Mouse (Mus musculus): ENCODE measurements around the gene Palm2. TPM values are rescaled to one million over a fixed set of nuclear protein-coding genes. Genes with fewer than 3 reads are reported as not detected.

Palm2 gene
- polyA plus RNA-seq, 1 experiment, result 5.2 TPM

DNA sequence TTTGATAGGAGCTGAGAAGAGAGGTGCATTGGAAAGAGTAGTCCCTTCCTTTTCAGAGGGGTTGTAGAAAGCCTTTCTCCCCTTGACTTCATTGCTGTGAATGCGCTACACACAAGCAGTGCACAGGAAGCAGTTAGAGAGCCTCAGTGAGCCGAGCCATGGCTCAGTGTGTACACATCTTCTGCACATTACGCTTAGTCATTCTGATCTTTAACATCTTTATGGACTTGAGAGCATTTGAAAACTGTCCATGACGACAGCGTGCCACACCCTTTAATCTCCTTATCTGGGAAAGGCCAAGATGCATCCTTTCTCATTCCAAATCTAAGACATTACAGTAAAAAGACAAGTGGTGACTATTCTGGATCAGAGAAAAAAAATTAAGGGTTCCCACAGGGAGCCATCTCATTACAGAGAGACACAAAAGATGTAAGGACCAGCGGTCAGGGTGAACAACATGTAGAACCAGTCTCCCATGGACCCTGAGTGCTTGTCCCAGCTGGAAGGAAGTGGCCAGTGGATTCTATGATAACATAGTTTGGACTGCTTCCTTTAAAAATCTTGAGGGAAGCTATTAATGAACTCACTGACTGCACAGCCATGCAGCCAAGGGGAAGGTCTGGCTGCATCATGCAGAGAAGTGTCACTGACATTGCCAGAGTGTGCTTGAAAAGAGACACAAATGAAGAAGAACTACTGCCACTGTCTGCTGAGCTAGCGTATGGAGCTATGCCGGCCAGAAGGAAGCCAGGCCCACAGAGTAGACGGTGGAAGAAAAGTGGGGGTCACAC, 91.4 kb downstream of the Palm2 start:
- Histone ChIP-seq H3K27me3 (ENCODE audit: control insufficient read depth, insufficient read depth, insufficient read length) (no peaks in the 10 kb centered on the region), H3K4me3 (no peak overlapping the region), H3K36me3 (ENCODE audit: control insufficient read depth, insufficient read depth) (no peaks in the 10 kb centered on the region), H3K4me2 (ENCODE audit: low read depth) (peak overlapping the region; percentile 26), H3K79me2 (ENCODE audit: control insufficient read depth, insufficient read depth) (no peaks in the 10 kb centered on the region), H3ac (ENCODE audit: control insufficient read depth, insufficient read length) (no peak overlapping the region)
- TF ChIP-seq MAX (IDR thresholded peaks at IDR 0.05; ENCODE audit: low read depth) (no peak), MYOG (IDR thresholded peaks at IDR 0.05; ENCODE audit: control insufficient read depth in 1 of 3, insufficient read depth in 1 of 3, insufficient read length in 2 of 3, low read depth in 2 of 3) (no peak), CEBPB (IDR thresholded peaks at IDR 0.05; ENCODE audit: insufficient read depth, poor library complexity, severe bottlenecking) (no peak), TCF3 (IDR thresholded peaks at IDR 0.05; ENCODE audit: insufficient read length, low read depth) (no peak), E2F4 (IDR thresholded peaks at IDR 0.05; ENCODE audit: insufficient read depth) (no peak), MYOD1 (IDR thresholded peaks at IDR 0.05; ENCODE audit: control insufficient read depth in 1 of 3, insufficient read length in 2 of 3, low read depth in 2 of 3) (no peak)

DNA sequence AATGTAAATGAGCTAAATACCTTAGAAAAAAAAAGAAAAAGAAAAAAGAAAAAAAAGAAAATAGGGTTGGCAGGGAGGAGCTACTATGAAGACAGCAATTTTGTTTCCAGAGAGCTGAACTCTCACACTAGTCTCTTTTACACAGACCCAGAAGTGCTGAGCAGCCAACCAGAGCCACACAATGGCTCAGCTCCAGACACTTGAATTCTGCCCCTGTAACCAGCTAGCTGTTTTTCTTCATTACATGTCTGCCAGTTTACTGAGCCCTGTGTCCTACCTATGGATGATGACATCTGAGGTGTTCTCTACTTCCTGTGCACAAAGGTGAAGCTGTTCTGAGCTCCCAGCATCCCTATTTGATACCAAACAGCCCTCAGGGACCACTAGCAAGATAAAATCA, 94.2 kb downstream of the Palm2 start:
- Histone ChIP-seq H3K4me2 (ENCODE audit: low read depth) (no peak overlapping the region), H3ac (ENCODE audit: control insufficient read depth, insufficient read length) (no peak overlapping the region), H3K79me2 (ENCODE audit: control insufficient read depth, insufficient read depth) (no peaks in the 10 kb centered on the region), H3K36me3 (ENCODE audit: control insufficient read depth, insufficient read depth) (no peaks in the 10 kb centered on the region), H3K4me3 (no peak overlapping the region), H3K27me3 (ENCODE audit: control insufficient read depth, insufficient read depth, insufficient read length) (no peaks in the 10 kb centered on the region)
- TF ChIP-seq E2F4 (IDR thresholded peaks at IDR 0.05; ENCODE audit: insufficient read depth), result no peak
- no peak for TF ChIP-seq REST (IDR thresholded peaks at IDR 0.05; ENCODE audit: insufficient read depth, insufficient read length)
- TF ChIP-seq USF1 (IDR thresholded peaks at IDR 0.05; ENCODE audit: low read depth), result no peak
- TF ChIP-seq MYOG (IDR thresholded peaks at IDR 0.05; ENCODE audit: control insufficient read depth in 1 of 3, insufficient read depth in 1 of 3, insufficient read length in 2 of 3, low read depth in 2 of 3), result no peak
- TF ChIP-seq CEBPB (IDR thresholded peaks at IDR 0.05; ENCODE audit: insufficient read depth, poor library complexity, severe bottlenecking), result no peak
- TF ChIP-seq TCF12 (IDR thresholded peaks at IDR 0.05; ENCODE audit: insufficient read depth, poor library complexity, severe bottlenecking), result no peak
- TF ChIP-seq POLR2AphosphoS2 (IDR thresholded peaks at IDR 0.05; ENCODE audit: insufficient read length, low read depth), result no peak
- TF ChIP-seq MAX (IDR thresholded peaks at IDR 0.05; ENCODE audit: low read depth), result no peak
- no peak for TF ChIP-seq POLR2A (IDR thresholded peaks at IDR 0.05; ENCODE audit: insufficient read length, low read depth)
- no peak for TF ChIP-seq SRF (IDR thresholded peaks at IDR 0.05; ENCODE audit: control insufficient read depth, insufficient read length, low read depth)
- TF ChIP-seq TCF3 (IDR thresholded peaks at IDR 0.05; ENCODE audit: insufficient read length, low read depth), result no peak
- no peak for TF ChIP-seq MYOD1 (IDR thresholded peaks at IDR 0.05; ENCODE audit: control insufficient read depth in 1 of 3, insufficient read length in 2 of 3, low read depth in 2 of 3)

DNA sequence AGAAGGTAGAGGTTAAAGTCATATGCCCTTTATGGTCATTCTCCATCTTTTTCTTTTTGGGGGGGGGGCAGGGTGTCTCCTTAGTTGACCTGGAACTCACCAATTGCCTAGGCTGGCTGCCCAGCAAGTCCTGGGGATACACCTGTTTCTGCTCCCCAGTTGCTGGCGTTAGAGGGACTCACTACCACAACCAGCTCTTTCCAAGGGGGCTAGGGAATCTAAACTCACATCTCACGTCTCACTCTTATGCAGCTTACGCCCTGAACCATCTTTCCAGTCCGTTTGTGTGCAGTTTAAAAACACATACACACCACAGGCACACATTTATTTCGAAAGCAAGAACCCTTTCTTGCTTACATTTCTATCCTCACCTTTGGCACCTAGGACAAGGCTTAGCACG, 99.6 kb downstream of the Palm2 start:
- H3K4me3 ChIP-seq, result no peak overlapping the region
- no peak for TF ChIP-seq TCF12 (IDR thresholded peaks at IDR 0.05; ENCODE audit: insufficient read depth, poor library complexity, severe bottlenecking)
- TF ChIP-seq CEBPB (IDR thresholded peaks at IDR 0.05; ENCODE audit: insufficient read depth, poor library complexity, severe bottlenecking), result no peak
- TF ChIP-seq MYOG (IDR thresholded peaks at IDR 0.05; ENCODE audit: control insufficient read depth in 1 of 3, insufficient read depth in 1 of 3, insufficient read length in 2 of 3, low read depth in 2 of 3), result no peak
- no peak for TF ChIP-seq SRF (IDR thresholded peaks at IDR 0.05; ENCODE audit: control insufficient read depth, insufficient read length, low read depth)
- TF ChIP-seq REST (IDR thresholded peaks at IDR 0.05; ENCODE audit: insufficient read depth, insufficient read length), result no peak
- no peak for TF ChIP-seq E2F4 (IDR thresholded peaks at IDR 0.05; ENCODE audit: insufficient read depth)
- no peak for TF ChIP-seq TCF3 (IDR thresholded peaks at IDR 0.05; ENCODE audit: insufficient read length, low read depth)
- no peak for TF ChIP-seq USF1 (IDR thresholded peaks at IDR 0.05; ENCODE audit: low read depth)
- no peak for TF ChIP-seq MYOD1 (IDR thresholded peaks at IDR 0.05; ENCODE audit: control insufficient read depth in 1 of 3, insufficient read length in 2 of 3, low read depth in 2 of 3)
- no peak for TF ChIP-seq POLR2A (IDR thresholded peaks at IDR 0.05; ENCODE audit: insufficient read length, low read depth)
- TF ChIP-seq MAX (IDR thresholded peaks at IDR 0.05; ENCODE audit: low read depth), result no peak
- TF ChIP-seq POLR2AphosphoS2 (IDR thresholded peaks at IDR 0.05; ENCODE audit: insufficient read length, low read depth), result no peak

DNA sequence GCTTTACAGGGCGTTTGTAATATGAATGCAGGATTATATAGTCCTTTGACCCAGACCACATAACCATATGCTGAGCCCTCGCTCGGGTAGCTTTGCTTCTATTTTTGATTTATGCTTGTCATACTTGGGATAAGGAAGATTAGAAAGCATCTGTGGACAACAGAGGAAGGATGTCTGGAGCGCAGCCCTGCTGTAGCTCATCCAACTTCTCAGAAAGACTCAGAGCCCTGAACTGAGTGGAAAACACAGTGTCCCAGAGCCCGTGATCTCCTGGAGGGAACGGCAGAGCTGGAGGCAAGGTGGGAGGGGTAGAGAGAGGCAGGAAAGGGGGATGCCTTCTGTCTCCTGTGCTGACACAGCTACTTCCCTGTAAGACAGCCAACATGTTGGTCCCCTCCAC, 100.2 kb downstream of the Palm2 start:
- Histone ChIP-seq H3K4me3 (no peak overlapping the region), H3ac (ENCODE audit: control insufficient read depth, insufficient read length) (no peak overlapping the region), H3K36me3 (ENCODE audit: control insufficient read depth, insufficient read depth) (no peaks in the 10 kb centered on the region), H3K79me2 (ENCODE audit: control insufficient read depth, insufficient read depth) (no peaks in the 10 kb centered on the region), H3K4me2 (ENCODE audit: low read depth) (no peak overlapping the region), H3K27me3 (ENCODE audit: control insufficient read depth, insufficient read depth, insufficient read length) (no peaks in the 10 kb centered on the region)
- TF ChIP-seq USF1 (IDR thresholded peaks at IDR 0.05; ENCODE audit: low read depth) (no peak), MYOG (IDR thresholded peaks at IDR 0.05; ENCODE audit: control insufficient read depth in 1 of 3, insufficient read depth in 1 of 3, insufficient read length in 2 of 3, low read depth in 2 of 3) (no peak), E2F4 (IDR thresholded peaks at IDR 0.05; ENCODE audit: insufficient read depth) (no peak), CEBPB (IDR thresholded peaks at IDR 0.05; ENCODE audit: insufficient read depth, poor library complexity, severe bottlenecking) (no peak), MYOD1 (IDR thresholded peaks at IDR 0.05; ENCODE audit: control insufficient read depth in 1 of 3, insufficient read length in 2 of 3, low read depth in 2 of 3) (no peak), TCF12 (IDR thresholded peaks at IDR 0.05; ENCODE audit: insufficient read depth, poor library complexity, severe bottlenecking) (no peak), POLR2AphosphoS2 (IDR thresholded peaks at IDR 0.05; ENCODE audit: insufficient read length, low read depth) (no peak), SRF (IDR thresholded peaks at IDR 0.05; ENCODE audit: control insufficient read depth, insufficient read length, low read depth) (no peak), MAX (IDR thresholded peaks at IDR 0.05; ENCODE audit: low read depth) (no peak), TCF3 (IDR thresholded peaks at IDR 0.05; ENCODE audit: insufficient read length, low read depth) (no peak), POLR2A (IDR thresholded peaks at IDR 0.05; ENCODE audit: insufficient read length, low read depth) (no peak), REST (IDR thresholded peaks at IDR 0.05; ENCODE audit: insufficient read depth, insufficient read length) (no peak)

More for the DNA sequence above, 99.6 kb downstream of the Palm2 start:
- H3K36me3 ChIP-seq (ENCODE audit: control insufficient read depth, insufficient read depth), result no peaks in the 10 kb centered on the region
- no peak overlapping the region for H3ac ChIP-seq (ENCODE audit: control insufficient read depth, insufficient read length)
- H3K79me2 ChIP-seq (ENCODE audit: control insufficient read depth, insufficient read depth), result no peaks in the 10 kb centered on the region
- H3K4me2 ChIP-seq (ENCODE audit: low read depth), result no peak overlapping the region
- H3K27me3 ChIP-seq (ENCODE audit: control insufficient read depth, insufficient read depth, insufficient read length), result no peaks in the 10 kb centered on the region

Measured in myocyte (in vitro differentiated cells).